Mouse (Mus musculus) right cerebral cortex, postnatal 36 days (tissue): ENCODE results near the gene Arhgap4.

Experiments used
- DNase-seq, 2 experiments: peaks; one replicate each; pipeline ENCODE4 v3.0.0; 2022; ENCODE audit warnings: low spot score in 2 of 2, mixed read lengths in 1 of 2

Gene Arhgap4

GRCm38 (mm10) chrX:73854326-73855086, 67.2 kb downstream of the Arhgap4 start:
- no peak for DNase-seq
